Mouse (Mus musculus) stomach, postnatal 0 days (tissue): Measurements from ENCODE around the gene Tmem161b.

Source experiments
- CTCF ChIP-seq: IDR thresholded peaks from 2 replicates; pipeline ENCODE4 v1.5.1; 2016; ENCODE audit warnings: antibody characterized with exemption, low read depth, mild to moderate bottlenecking, moderate library complexity
- EP300 ChIP-seq: optimal IDR thresholded peaks from 2 replicates; pipeline ENCODE3; 2016; ENCODE audit warnings: antibody characterized with exemption

- TF ChIP-seq CTCF (no peak), EP300 (no peak)
Observed at GRCm38 (mm10) chr13:84192723-84193122, 29.4 kb upstream of the Tmem161b start.
